Mouse (Mus musculus) layer of hippocampus, postnatal 14 days (tissue): ENCODE results near the gene Ccdc42. TPM values are rescaled to one million over a fixed set of nuclear protein-coding genes. Genes with fewer than 3 reads are reported as not detected.

Experiments
- DNase-seq, 2 experiments: peaks; one replicate each; pipeline ENCODE4 v3.0.0; 2021 to 2022; ENCODE audit warnings: low spot score in 2 of 2, mixed read lengths in 1 of 2
- total RNA-seq, 2 experiments: library from RNA; stranded (reverse); gene quantifications; 2 replicates each; pipeline ENCODE4 v1.2.3; 2021

Ccdc42 gene
- total RNA-seq, 2 experiments from 2014 or later, result 0.57 to 1.8 TPM

DNA sequence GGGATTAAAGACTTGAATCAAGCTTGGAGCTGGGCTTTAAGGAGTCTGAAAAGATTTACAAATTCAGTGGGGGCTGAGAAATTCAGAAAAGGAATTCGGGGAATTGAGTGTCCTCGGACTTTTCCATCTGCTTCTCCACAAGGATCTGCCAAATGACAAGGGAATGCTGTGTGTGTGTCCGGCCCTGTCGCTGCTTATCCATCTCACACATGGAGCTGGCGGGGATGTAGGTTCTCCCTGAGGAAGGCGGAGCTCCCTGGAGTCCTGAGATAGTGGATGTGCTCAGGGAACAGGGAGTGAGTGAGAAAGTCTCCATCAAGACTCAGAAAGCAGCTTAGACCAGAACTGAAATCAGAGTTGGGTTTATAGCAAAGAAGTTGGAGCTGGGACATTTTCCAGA is 58.0 kb downstream of the Ccdc42 start:
- no peak for DNase-seq

Other genes starting within 250 kb of the Ccdc42 start
- 1 to 10 TPM; 7.1 to 7.4 TPM for gene Ntn1, start 186.2 kb upstream of the Ccdc42 start, total RNA-seq
- gene Pik3r5, start 154.9 kb upstream of the Ccdc42 start, total RNA-seq, result 1 to 10 TPM; 1.6 to 2.0 TPM
- gene Pik3r6, start 84.0 kb upstream of the Ccdc42 start, total RNA-seq, result 1 to 10 TPM; 3.5 to 3.8 TPM
- under 1 TPM in 1 of 2 experiments, not detected in 1; 0.16 TPM for gene Mfsd6l, start 30.8 kb upstream of the Ccdc42 start, total RNA-seq
- 100 to 1,000 TPM; 138 to 147 TPM for gene Myh10, start 104.5 kb downstream of the Ccdc42 start, total RNA-seq